Comparison of ENCODE assay signal across 23 mouse cellular contexts in the genomic region with DNA sequence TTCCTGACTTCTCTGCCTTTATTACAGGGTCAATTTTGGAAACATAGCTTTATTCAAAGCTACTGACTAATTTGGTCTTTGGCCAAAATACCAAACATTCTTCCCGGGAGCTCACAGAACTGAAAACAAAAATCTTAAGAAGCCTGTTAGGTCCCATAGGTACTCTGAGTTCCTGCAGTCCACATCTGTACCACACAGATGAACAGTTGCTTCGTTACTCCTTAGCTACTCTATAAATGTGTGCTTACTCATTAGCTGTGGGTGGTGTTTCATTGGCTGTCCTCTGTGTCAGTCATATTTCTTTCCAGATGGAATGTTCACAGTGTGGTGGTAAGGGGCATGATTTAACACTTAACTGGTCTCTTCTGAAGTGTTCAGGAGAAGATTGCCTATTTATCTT.
"Had no signal": no experiment of that assay in that cellular context is flagged by ENCODE, and none has a peak within 500 bp of the region (broad histone marks: within the 10 kb centered on the region; RNA-seq: fewer than 3 reads in every experiment).

No protein-coding gene starts in this region.

- H3K27ac ChIP-seq: heart, adult 2 months; heart, embryonic 13.5 days; heart, embryonic 15.5 days; hindbrain, embryonic 13.5 days; hindbrain, embryonic 15.5 days; hindbrain, postnatal 0 days; limb, embryonic 15.5 days; liver, embryonic 13.5 days; liver, embryonic 15.5 days had no signal

- DNase-seq: gastrocnemius, postnatal 14 days; gastrocnemius, postnatal 36 days; heart, adult 11 months; heart, adult 2 months; heart, postnatal 14 days; heart, postnatal 36 days; kidney, adult 18-20 months; kidney, adult 8-10 months; kidney, postnatal 14 days; kidney, postnatal 36 days; layer of hippocampus, postnatal 36 days; liver, embryonic 13.5 days; liver, postnatal 0 days; lung, adult 2 months had no signal

- ATAC-seq: hindbrain, postnatal 0 days; intestine, embryonic 16.5 days; liver, postnatal 0 days had no signal

- H3K9me3 ChIP-seq: heart, embryonic 13.5 days; heart, embryonic 15.5 days; hindbrain, embryonic 13.5 days; hindbrain, embryonic 15.5 days; limb, embryonic 15.5 days; liver, embryonic 13.5 days; liver, embryonic 15.5 days had no signal

- H3K4me1 ChIP-seq: heart, embryonic 15.5 days; hindbrain, embryonic 13.5 days; hindbrain, embryonic 15.5 days; limb, embryonic 15.5 days; liver, embryonic 13.5 days; liver, embryonic 15.5 days had no signal

- H3K4me2 ChIP-seq: heart, embryonic 11.5 days; heart, embryonic 13.5 days; heart, embryonic 15.5 days; hindbrain, embryonic 13.5 days; hindbrain, embryonic 15.5 days; limb, embryonic 15.5 days; liver, embryonic 13.5 days; liver, embryonic 15.5 days had no signal

- H3K9ac ChIP-seq: heart, embryonic 13.5 days; heart, embryonic 15.5 days; hindbrain, embryonic 13.5 days; hindbrain, embryonic 15.5 days; limb, embryonic 15.5 days; liver, embryonic 13.5 days; liver, embryonic 15.5 days; liver, postnatal 0 days had no signal

- H3K27me3 ChIP-seq: heart, embryonic 13.5 days; heart, embryonic 15.5 days; hindbrain, embryonic 13.5 days; hindbrain, embryonic 15.5 days; limb, embryonic 15.5 days; liver, embryonic 13.5 days; liver, embryonic 15.5 days had no signal

- H3K4me3 ChIP-seq: heart, adult 2 months; heart, embryonic 13.5 days; heart, embryonic 15.5 days; hindbrain, embryonic 13.5 days; hindbrain, embryonic 15.5 days; limb, embryonic 15.5 days; liver, embryonic 13.5 days; liver, embryonic 15.5 days had no signal

- H3K36me3 ChIP-seq: heart, embryonic 13.5 days; heart, embryonic 15.5 days; hindbrain, embryonic 13.5 days; hindbrain, embryonic 15.5 days; limb, embryonic 15.5 days; liver, embryonic 13.5 days; liver, embryonic 15.5 days had no signal
